Mouse (Mus musculus) liver, adult 2 months (tissue): ENCODE data around the gene Ipp.

Experiments
- CTCF ChIP-seq: fragments of 200-500 bp; IDR thresholded peaks from 2 replicates; pipeline ENCODE4 v1.5.1; 2011; ENCODE audit warnings: low read depth, low read length, control low read depth
- POLR2A ChIP-seq: fragments of 200-500 bp; IDR thresholded peaks from 2 replicates; pipeline ENCODE4 v1.6.1; 2011; ENCODE audit warnings: low read length, control low read depth; ENCODE audit not compliant: insufficient read depth; ENCODE audit errors: extremely low read depth

DNA sequence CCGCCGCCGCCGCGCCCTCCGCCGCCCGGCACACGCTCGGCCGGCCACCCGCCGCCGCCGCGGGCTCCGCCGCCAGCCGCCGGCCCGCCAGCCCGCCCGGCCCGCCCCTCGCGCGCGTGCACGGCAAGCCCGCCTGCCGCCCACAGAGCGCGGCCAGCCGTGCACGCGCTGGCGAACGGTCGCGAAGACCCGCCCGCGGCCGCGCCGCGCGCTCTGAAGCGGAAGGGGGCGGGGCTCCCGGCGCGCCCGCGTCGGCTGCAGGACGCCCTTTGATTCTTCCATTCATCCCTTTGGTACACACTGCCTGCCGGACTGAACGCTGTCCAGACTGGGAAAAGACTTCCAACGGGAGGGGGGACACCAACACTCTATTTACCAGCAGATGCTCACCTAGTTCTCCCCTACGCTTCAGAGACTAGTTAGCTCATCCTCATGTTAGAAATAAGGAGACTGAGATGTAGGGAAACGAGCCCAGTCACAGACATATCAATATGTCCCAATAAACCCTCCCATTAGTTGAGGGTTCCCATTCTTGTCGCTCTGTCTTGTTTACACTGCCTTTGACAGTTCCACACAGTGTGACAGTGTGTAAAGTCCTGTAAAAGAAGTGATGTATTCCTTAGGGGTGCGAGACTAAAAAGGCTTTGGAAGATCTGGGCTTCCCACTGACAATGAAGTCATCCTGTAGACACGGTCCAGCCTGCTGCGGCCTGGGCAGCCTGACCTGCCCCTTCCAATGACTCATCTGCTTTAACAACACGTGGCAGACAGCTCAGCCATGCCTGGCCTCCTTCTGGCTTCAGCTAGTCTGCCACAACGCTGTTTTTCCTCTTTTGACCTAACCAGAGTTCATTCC, 43.0 kb upstream of the Ipp start, which contains the start of gene Mast2:
- TF ChIP-seq CTCF, result no peak
- TF ChIP-seq POLR2A, result 0 out of 2 replicates have a peak, but pooled peaks have one; percentile 19
